Mouse (Mus musculus) urinary bladder, adult 2 months (tissue): ENCODE results near the gene Stxbp1. TPM values are rescaled to one million over a fixed set of nuclear protein-coding genes. Genes with fewer than 3 reads are reported as not detected.

Source experiments
- DNase-seq: peaks from one replicate; pipeline ENCODE4 v3.0.0; 2022; ENCODE audit warnings: low spot score
- polyA plus RNA-seq: library from polyadenylated mRNA; depleted of rRNA; stranded (reverse); fragments of >200 nt; gene quantifications from 2 replicates; pipeline ENCODE4 v1.2.3, GENCODE M21; 2012

Stxbp1 gene
- polyA plus RNA-seq, 1 experiment = 15.8 TPM

DNA sequence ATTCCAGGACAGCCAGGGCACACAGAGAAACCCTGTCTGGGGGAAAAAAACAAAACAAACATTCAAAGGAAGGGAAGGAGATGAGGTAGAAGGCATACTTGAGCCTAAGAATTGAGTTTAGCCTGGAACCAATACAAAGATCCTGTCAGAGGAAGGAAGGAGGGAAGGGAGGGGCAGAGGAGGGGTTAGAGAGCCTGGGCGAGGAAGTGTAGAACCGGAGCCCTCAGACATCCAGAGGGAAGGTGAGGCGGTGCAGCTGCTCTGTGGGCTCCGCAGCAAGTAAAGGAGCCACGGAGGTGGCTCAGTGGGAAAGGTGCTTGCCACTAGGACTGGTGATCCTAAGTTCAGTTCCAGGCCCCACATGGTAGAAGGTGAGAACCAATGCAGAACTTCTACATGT, 5.9 kb downstream of the Stxbp1 start:
- no peak for DNase-seq

DNA sequence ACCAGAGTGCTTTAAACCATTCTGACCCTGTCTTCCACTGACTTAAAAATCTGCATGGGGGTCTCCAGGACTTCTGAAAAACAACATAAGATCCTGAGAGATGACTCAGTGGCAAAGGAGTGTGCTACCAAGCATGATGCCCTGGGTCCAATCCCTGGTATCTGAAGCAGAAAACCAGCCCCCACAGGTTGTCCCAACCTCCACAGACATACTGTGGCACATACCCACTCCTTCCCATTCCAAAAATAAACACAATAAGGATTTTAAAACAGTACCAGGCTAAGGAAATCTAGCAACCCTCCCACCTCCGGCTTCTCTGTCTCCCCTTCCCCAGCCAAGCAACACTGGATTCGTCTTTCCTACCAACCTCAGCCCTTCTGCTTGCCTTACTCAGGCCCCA, 7.8 kb downstream of the Stxbp1 start:
- no peak for DNase-seq

DNA sequence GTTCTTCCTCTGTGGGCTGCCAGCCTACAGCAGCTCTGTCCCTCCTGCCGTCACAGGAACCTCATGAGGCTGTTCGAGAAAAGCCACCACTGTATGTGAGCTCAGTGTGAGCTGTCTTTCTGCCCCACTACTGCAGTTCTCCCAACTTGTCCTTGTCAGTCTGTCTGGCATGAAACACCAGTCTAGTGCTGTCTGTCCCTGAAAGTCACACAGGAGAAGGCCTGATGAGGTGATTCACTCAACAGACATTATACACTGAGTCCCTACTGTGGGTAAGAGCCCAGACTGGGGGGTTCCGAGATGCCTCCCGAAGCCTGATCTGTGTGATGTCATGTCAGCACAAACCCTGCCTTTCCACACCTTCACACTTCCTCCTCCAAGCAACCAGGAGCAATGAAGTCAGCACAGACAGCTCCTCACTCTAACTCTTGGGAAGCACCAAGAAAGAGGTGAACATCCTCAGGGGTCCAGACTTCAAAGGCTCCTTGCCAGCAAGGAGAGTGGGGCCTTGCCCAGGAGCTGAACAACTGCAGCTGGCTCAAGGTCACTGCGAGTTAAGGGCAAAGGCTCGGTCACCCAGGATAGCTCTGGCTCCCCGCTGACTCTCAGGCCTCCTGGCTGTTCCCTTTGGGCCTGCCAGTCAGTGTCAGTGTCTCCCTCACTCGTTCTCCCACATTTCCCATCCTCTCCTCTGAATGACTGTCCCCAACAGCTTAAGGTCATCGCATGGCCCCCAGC, 8.7 kb downstream of the Stxbp1 start:
- DNase-seq = no peak

DNA sequence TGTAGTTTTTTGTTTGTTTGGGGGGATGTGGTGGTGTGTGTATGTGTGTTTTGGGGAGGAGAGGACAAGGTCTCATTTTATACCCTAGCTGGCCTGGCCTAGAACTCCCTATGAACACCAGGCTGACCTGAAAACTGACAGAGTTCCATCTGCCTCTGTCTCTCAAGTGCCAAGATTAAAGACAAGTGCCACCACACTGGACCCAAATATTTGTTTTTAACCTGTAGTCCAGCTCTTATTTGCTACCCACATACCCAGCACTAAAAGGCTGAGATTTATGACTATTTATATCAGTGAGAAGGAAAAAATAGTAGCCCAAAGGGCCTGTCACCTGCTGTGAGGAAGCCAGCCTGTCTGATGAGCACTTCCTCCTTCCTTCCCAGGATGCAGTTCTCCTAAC, 11.5 kb downstream of the Stxbp1 start:
- no peak for DNase-seq

DNA sequence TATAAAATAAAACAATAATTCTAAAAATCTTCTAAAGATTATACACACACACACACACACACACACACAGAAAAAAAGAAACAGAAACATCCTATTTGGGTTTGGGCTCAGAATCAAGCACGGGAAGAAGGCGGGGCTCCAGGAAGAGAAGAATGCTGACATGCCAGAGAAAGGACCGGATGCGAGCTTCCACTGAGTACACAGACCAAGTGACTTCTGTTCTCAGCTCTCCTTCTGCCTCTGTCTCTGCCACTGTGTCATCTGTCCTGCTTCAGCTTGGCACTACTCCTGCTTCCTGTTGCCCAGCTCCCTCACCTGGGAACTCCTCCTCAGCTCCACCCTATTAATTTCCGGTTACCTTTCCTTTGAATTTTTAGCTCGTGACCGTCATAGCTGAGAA, 12.5 kb downstream of the Stxbp1 start:
- no peak for DNase-seq

DNA sequence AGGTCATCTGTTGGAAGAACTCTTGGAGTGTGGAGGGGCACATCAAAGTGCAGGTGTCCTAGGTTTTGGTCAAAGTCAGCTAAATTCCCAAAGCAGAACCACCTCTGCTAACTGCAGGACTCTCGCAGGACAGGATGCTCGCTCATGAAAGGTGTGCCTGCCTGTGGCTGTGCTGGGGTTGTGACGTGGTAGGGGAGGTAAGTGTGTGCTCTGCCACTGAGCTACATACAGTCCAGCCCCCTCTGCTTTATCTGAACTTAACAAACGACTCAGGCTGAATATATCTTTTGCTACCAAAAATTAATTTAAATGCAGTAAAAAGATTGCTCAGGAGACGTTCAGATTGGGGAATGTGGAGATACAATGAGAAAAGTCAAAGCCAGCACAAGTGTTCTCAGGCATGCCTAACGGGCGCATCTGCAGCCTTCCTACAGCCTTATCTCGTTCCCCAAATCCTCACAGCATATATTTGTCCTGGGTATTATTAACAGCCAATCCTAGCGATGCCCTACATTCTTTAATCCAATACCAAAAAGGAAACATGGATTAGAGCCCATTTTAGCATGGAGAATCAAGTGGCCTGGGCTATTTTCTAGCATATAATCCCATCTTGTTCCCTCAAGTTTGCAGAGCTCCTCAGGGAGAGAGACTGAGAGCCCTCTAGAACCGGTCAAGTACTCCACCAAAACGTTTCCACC, 17.9 kb downstream of the Stxbp1 start:
- no peak for DNase-seq

DNA sequence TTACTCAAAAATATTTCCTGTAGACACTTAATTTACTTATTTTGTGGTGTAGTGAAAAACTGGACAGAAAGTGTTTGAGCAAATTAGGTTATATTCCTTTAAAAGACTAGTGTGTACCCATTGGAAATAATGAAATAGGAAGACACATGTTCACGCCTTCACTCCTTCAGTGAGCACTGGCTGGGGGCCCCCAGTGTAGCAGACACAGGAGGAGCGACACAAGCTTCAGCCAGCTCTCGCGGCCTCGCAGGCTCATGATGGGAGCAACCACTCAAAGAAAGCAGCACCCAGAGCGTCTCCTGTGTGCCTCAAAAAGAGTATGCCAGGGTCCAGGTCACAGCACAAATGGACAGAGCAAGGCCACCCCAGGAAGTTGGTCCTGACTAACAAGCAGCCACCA, 21.2 kb downstream of the Stxbp1 start:
- DNase-seq = no peak

DNA sequence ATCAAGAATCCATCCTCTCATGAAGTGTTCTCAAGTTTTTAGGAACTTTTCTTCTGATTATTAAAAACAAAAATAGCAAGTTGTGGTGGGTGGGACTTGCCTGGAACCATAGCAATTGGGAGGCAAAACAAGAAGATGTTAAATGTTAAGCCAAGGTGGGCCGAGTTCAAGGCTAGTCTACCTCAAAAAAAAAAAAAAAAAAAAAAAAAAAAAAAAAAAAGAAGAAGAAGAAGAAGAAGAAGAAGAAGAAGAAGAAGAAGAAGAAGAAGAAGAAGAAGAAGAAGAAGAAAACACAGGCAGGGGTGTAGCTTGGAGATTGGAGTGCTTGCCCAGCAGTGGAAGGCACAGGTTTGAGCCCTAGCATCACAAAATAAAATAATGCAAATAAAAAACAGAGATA, 22.3 kb downstream of the Stxbp1 start:
- no peak for DNase-seq

DNA sequence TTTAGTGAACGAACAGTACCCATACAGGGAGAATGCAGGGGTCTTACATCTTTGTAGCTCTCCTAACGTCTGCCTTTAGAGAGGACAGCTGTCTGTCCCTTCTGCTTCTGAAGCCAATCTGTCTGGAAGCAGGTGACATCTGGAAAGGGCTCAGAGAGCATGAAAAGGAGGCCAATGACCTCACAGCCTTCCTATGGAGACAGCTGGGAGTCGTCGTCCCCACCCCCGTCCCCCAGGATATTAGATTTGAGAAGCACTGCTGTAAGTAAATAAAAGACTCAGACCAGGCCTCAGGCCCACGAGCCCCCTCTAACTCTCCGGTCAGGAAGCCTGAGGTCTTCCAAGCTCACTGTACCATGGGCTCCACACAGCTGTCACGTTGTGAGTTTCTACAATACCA, 22.9 kb downstream of the Stxbp1 start:
- no peak for DNase-seq

DNA sequence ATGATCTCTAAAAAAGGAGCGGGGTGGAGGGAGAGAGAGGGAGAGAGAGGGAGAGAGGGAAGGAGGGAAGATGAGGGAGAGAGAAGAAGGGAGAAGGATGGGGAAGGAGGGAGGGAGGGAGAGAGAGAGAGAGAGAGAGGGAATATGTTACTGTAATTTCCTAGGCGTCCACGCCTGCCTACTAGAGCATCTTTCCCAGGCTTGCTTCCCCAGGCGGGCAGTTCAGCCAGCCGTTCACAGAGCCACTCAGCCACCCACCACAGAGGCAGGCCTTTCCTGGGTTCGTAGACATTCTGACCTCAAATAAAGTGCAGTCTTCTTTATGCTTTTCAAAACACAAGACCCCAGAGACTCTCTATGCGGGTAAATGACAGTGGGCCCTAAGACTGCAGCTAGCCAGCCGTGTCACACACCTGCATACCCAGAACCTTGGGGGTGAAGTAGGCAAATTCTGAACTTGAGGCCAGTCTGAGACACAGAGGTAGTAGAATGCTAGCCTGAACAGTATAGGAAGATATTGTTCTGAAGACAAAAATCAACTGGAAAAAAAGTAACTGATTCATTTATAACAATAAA, 23.4 kb downstream of the Stxbp1 start:
- DNase-seq = no peak

DNA sequence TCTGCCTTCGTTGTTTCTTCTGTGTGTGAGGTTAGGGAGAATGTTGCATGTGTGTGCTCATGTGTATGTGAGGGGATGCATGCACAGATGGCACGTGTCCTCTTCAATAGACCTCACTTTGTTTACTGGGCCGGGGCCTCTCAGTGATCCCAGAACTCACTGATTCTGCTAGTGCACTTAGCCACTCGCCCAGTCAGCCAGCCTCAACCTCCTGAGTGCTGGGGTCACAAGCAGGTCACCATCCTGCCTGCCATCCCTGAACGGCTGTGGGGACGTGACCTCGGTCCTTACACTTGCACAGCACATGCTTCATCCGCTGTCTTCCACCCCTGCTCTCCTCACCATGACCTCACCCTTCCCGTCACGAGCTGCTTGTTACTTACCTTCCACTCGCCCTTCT, 23.9 kb downstream of the Stxbp1 start:
- no peak for DNase-seq

DNA sequence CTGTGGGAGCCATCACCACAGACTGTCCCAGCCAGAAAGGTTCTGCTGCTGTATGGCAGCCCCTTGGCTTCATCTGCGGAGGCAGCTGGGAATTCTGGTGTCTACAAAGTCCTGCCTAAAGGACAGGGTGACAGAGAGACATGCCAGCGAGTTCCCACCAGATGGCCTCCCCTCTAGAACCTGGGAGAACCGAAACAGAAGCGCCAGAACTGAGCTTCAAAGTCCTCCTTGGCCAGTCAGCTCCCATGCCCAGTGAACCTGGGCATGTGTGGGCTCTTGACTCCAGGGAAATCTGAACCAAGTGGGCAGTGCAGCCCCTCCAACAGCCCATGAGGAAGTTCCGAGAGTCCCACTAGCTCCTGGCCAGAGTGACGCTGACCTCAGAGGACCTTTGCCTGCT, 24.4 kb downstream of the Stxbp1 start:
- no peak for DNase-seq

DNA sequence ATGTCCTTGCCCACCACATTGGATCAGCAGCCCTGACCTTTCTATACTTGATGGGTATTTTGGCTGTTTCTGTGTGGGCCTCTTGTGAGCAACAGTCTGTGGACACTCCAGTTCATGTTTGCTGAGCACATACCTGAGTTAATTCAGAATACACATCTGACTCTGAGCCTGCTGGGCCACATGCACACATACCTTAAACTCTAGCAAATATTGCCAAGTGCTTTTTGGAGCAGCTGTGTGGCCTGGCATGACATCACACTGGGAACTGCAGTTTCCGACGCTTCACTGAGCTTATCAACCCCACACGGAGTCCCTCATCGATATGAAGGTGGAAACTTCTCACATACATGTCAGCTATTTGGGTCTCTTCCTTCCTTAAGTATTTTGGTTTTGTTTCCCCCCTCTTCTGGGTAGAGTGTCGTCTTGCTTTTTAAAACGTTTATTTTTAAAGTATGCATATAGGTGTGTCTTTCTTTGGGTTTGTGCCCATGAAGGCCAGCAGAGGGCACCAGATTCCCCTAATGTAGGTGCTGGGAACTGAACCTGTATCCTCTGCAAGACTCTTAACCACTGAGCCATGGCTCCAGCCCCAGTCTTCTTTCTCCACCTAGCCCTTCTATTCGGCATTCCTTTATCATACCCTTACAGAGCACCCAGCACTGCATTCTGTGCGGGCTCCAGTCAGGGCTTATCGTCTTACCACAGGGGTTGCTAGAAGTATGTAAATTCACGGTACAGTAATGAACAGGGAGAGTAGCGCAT, 25.8 kb downstream of the Stxbp1 start:
- no peak for DNase-seq

DNA sequence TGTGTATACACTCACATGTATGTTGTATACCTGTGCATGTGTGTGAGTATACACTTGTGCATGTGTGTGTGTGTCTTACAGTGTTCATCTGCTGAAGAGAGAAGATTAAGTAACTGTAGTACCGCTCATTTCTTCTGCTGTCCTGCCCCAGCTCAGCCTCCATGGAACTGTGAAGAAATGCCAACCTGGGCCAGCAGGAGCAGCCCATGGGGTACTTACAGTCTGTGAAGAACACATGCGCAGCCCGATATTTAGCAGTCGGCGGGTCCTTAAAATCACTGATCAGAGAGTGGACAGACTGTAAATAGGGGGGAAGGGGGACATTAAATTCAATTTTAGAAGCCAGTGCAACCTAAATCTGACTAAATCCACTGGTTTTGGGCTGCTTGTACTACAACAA, 28.8 kb downstream of the Stxbp1 start:
- no peak for DNase-seq

DNA sequence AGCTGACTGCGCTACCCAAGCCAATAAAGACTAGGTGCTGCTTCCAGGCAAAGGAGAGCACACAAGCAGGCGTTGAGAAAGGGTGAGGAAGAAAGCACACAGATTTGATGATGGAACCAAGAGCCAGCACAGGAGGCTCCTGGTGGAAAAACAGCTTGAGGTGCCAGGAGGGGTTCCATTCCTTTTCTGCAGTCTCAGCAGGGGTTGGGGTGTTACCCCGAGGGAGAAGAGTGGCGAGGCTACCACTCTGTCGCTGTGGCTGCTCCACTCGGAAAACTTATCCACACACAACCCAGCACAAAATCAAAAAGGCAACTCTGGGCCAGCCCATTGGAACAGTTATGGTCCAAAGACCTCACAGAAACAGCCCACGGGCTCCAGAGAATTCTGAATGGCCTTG, 29.5 kb downstream of the Stxbp1 start:
- no peak for DNase-seq

DNA sequence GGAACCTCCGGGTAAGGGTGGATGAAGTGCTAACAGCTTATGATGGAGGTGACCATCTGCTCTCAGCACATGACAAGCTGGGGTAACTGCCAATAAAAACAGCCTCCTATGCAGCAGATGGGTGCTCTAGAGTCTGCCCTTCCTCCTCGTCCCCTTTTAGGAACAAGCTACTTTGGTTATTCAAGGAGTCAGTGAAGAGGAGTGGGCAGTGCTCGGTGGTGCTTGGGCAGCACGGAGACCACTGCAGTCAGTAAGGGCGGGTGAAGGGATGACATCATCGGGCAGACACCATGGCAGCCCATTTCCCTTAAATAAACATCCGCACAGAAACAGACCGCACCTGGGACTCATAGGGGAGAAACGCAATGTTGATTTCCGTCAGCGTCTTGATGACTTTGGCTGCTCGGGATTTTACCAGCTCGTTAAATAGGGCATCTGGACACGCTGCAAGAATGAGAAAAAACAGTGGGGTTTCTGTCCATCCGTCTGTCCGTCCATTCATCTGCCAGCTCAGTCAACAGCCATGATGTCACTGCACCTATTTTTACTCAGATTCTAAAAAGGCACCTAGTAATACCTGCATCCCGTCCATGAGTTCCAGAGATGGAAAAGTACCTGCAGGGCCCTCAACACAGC, 30.0 kb downstream of the Stxbp1 start:
- no peak for DNase-seq

DNA sequence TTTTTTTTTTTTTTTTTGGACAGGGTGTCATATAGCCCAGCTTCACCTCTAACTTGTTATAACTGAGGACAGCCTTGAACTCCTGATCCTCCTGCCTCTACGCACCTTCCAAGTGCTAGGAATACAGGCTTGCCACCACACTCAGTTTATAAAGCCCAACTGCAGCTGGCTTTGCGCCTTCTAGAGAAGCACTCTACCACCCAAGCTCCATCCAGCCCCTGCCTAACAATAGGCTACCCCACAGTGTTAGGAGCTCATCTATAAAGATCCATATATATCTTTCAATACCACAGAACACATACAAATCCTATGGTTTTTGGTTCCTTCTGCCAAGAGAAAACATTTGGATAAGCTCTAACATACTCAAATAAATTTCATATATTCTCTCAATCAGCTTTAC, 30.5 kb downstream of the Stxbp1 start:
- no peak for DNase-seq

DNA sequence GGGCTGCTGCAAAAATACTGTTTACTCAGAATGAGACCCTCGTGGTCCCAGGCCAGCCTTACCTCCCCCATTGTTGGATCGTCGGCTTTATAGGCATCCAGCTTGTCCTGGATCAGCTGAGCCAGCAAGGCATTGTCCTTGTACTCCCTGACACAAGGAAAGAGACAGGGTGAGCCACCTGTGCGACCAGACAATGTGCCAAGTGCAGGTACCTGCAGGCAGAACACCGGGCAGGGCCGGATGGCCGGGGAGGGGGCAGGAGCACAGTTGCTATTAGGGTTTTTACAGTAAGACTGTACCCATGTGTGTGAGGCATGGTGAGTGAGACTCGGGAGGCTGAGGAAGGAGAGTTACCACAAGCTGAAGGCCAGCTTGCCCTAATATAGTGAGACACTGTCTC, 35.1 kb downstream of the Stxbp1 start:
- no peak for DNase-seq

DNA sequence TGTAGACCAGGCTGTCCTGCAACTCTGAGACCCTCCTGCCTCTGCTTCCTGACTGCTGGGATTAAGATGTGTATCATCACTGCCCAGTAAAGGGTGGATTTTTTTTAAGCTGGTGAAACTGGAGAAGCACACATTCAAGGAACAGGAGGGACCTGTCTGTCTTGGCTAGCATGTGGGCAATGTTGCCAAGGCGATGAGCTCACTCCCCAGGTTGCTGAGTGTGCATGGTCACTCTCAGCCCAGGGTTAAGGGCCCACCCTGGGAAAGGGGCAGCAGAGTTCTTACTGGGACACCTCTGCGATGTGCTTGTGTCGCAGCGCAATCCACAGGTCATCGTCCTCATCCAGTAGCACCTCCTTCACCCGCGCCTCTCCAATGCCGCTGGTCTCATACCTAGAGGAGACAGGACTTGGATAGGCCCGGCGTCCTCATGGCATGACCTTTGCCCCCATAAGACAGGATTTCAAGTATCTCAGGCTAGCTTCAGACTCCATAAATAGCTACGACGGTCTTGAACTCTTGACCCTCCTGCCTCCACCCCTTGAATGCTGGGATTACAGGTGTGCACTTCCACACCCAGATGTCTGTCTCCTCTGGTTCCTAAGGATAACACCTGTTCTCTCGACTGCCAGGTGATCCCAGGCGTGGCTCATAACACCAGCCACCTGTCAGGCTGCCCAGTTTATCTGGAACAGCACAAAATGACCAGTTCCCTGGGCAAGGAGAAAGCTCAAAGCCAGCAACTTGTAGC, 38.1 kb downstream of the Stxbp1 start:
- DNase-seq = no peak

DNA sequence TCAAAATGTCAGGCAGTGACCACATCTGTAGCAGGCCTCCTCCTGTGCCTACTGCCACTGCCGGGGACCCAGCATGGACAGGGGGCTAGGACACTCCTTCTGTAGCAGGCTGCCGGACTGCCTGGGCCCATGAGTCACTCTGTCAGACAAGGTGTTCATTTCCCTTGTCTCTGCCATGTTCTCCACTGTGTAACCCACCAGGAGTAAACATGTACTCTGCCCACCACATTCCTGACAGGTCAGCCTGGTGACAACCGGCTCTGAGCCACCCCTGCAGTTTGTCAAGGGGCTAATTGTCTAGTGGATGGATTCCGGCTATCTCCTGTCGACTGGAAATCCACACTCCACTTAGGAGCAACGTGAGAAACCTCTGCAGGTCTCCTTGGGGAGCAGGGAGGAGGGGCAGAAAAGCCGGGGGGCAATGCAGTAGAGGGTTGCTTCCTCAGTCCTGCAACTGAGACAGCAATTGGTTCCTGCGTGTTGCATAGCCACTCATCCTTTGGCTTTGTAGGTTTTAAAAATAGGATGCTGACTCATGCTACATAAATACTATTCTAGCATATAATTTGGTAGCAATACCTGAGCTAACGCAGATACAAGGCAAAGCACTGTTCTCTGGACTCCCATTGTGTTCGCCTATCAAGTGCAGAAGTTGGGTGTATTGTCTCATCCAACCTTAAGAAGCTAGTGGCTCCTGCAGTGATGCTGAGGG, 48.6 kb downstream of the Stxbp1 start:
- DNase-seq = no peak
